Mouse (Mus musculus) G1E-ER4 (cell line): Measurements from ENCODE around the gene Tbcd. TPM values are rescaled to one million over a fixed set of nuclear protein-coding genes. Genes with fewer than 3 reads are reported as not detected.

Experiments
- GATA1 ChIP-seq: IDR thresholded peaks from one replicate; pipeline ENCODE4 v1.8.0; 2012; ENCODE audit warnings: low read length, inconsistent platforms
- polyA plus RNA-seq: library from polyadenylated mRNA; stranded (reverse); fragments of >175 nt; gene quantifications from 2 replicates; pipeline ENCODE4 v1.2.3, GENCODE M21; 2012

Gene Tbcd
- polyA plus RNA-seq, 1 experiment = 6.6 TPM

DNA sequence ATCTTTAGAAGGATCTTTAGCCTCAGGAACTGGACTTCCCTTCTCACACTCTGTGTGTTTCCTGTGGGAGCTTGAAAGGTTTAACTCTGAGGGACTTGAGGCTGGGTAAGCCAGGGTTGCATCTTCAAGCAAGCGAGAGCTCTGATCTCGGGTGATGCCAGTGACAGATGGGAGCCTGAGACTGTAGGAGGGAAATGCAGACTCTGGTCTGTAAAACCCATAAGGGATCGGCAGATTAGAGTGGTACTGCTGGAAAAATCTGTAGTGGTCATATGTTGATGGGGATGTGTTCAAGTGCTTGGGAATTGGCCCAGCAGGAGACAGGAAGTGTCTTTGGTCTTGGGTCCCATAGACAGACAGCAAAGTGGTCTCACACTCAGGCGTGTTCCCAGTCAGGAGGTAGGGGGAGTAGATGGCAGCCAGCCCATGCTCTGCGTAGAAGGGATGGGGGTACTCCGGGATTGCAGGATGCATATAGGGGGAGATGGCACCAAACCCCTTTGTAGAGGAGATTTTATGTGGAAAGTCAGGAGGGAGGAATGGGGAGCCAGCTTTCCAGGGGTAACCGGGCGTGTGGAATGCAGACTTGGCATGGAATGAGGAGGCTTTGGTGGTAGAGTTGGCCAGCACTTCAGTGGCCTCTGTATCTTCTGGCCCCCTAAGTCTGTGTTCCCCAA, 61.3 kb downstream of the Tbcd start:
- TF ChIP-seq GATA1 = no peak

GRCm38 (mm10) chr11:121515996-121516395, 64.2 kb downstream of the Tbcd start:
- no peak for TF ChIP-seq GATA1

DNA sequence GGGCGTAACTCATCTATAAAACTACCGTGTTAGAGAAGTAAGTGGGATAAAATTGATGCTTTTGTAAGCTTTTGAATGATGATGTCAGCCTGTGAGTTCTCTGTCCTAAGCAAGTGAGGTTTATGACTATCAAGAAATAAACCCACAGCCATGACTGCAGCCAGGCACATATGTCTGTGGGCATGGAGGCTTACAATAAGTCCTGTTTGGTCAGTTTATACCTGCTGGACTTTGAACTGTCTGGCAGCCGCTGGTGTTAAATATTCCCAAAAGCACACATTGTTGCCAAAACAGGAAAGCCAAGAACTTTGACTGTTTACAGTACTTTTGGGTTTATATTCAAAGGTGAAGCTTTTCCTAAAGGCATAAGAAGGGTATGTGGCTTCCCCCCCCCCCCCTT, 65.2 kb downstream of the Tbcd start:
- TF ChIP-seq GATA1 = no peak

- no peak for TF ChIP-seq GATA1
These were observed 66.1 kb downstream of the Tbcd start for GRCm38 (mm10) chr11:121517687-121518465.

GRCm38 (mm10) chr11:121519131-121519530, 67.4 kb downstream of the Tbcd start, which contains the start of gene Zfp750:
Gene Zfp750, minus strand, starts transcription at chr11:121519333.
- TF ChIP-seq GATA1 = no peak

- no peak for TF ChIP-seq GATA1
These were observed 68.0 kb downstream of the Tbcd start for GRCm38 (mm10) chr11:121519703-121520102.

DNA sequence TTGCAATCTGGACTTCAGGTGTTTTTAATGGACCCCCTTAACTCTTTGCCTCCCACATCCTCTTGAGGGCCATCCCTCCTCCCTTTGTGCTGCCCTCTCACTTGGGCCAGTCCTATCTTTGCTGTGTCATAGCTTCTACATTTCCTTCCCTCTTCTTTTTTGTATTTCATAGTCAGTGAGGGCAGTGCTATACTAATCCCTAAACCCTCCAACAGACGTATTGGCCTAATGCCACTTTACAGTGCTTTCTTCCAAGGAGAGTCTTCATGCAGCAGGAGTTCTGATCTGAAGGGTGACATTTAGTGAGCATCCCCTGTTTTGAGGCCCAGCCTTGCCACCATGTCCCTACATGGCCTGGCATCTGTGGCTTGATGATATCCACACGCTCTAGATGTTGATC, 69.0 kb downstream of the Tbcd start:
- no peak for TF ChIP-seq GATA1

GRCm38 (mm10) chr11:121522156-121522762, 70.5 kb downstream of the Tbcd start:
- TF ChIP-seq GATA1 = no peak

DNA sequence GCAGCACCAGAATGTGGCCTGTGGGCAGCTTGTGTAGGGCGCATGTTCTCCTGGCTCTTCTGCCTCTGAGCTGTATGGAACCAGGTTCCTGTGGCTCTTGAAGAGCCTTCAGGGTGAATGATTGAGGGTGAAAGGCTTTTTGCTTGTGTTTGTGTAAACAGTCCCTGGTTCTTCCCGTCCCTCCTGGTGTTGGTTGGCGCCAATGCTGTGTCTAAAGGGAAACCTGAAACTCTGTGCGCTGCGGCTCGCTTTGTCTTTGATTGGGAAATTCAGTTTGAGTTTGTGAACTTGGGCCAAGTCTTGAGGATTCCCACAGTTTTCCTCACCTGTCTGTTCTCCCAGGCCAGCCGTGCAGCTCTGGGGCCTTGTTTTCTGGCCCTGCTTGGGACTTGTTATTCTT, 72.4 kb downstream of the Tbcd start:
- no peak for TF ChIP-seq GATA1

DNA sequence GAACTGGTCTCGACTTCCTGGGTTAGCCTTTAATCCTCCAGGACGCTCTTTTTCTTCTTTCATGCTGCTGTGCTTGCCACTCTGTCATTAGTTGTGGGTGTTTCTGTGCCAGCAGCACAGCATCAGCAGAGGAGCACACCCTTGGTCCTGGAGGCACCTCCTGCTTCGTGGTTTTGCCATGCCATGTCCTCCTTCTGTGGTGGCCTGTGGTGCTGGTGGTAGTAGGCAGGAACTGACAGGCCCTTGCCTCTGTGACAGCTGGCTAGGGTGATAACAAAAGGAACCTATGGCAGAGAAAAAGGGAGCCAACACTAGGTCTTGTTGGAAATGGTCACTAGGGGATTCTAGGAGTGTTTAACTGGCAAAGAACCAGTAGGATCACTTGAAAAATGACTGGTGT, 78.0 kb downstream of the Tbcd start:
- TF ChIP-seq GATA1 = no peak

DNA sequence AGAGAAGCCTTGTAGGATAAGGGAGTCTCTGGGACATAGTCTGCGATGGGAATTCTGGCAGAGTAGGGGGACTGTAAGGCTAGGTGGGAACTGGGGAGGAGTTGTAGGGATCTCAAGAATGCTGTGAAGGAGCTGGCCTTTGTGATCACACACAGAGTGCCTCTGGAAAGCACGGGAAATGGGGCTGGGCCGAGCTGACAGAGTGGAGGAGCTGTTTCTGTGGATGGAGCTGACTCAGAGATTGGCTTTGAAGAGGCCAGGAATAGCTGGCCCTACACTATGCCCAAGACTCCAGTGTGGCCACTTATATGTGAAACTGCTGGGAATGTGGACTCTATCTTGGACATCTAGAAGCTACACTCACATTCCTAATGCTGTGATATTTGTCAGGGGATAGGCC, 84.8 kb downstream of the Tbcd start:
- no peak for TF ChIP-seq GATA1

- TF ChIP-seq GATA1 = no peak
These were observed 90.7 kb downstream of the Tbcd start for GRCm38 (mm10) chr11:121542471-121542870.

DNA sequence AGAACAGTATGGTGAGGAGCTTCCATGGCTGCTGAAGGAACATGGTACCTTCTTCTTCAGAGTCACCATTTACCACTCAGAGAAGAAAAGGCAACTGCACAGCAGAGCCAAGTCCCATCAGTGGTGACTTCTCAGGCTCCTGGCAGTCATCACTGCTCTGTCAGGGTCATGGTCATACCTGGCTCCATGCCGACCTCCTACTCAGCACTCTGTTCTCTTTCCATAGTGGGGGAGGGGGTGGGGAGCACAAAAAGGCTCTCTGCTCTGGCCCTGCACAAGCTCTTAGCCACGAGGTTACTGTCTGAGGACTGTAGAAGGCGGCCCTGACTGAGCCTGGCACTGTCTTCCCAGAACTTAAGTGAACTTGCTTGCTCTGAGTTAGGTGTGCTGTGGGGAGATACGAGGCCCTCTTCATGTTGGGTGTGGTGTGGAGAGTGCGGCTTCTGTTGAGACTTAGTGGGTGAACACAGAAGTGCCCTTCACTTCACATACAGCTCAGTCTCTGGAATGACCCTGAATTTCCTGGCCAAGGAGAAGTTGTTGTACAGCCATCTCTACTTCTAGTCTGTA, 91.6 kb downstream of the Tbcd start:
- no peak for TF ChIP-seq GATA1

GRCm38 (mm10) chr11:121543922-121544321, 92.2 kb downstream of the Tbcd start:
- TF ChIP-seq GATA1 = no peak

GRCm38 (mm10) chr11:121544755-121545397, 93.1 kb downstream of the Tbcd start:
- TF ChIP-seq GATA1 = no peak
